Mouse (Mus musculus) E14TG2a.4 (cell line): ENCODE data around the gene Zfp746.

ENCODE experiments used
- H3K27me3 ChIP-seq: 2 replicates; pipeline ENCODE4 v1.6.1; 2014; ENCODE audit warnings: low read length, control low read depth; ENCODE audit not compliant: insufficient read depth
- H3K36me3 ChIP-seq: 2 replicates; pipeline ENCODE4 v1.6.1; 2014; ENCODE audit warnings: low read length, control low read depth; ENCODE audit not compliant: insufficient read depth
- H3K4me1 ChIP-seq: replicated peaks from 2 replicates; pipeline ENCODE4 v1.6.1; 2014; ENCODE audit warnings: low read depth, low read length, control low read depth
- H3K4me3 ChIP-seq: replicated peaks from 2 replicates; pipeline ENCODE4 v1.5.1; 2014; ENCODE audit warnings: mild to moderate bottlenecking, low read length
- H3K9me3 ChIP-seq: 2 replicates; pipeline ENCODE4 v1.6.1; 2014; ENCODE audit warnings: low read length, control low read depth
- CTCF ChIP-seq: conservative IDR thresholded peaks from 2 replicates; pipeline ENCODE4 v1.5.1; 2014; ENCODE audit warnings: low read length
- NANOG ChIP-seq: IDR thresholded peaks from 2 replicates; pipeline ENCODE4 v1.6.1; 2014; ENCODE audit warnings: borderline replicate concordance, low read length, mixed read lengths
- POU5F1 ChIP-seq: IDR thresholded peaks from 2 replicates; pipeline ENCODE4 v1.6.1; 2014; ENCODE audit warnings: low read length, borderline replicate concordance

Gene Zfp746

GRCm38 (mm10) chr6:48024330-48024993 is 61.9 kb downstream of the Zfp746 start:
- H3K4me3 ChIP-seq = peak overlapping the region; percentile 73
- H3K27me3 ChIP-seq = peaks cover 9% of the 10 kb centered on the region; the same call in 1 of the 2 replicates
- H3K9me3 ChIP-seq = peaks cover 63% of the 10 kb centered on the region
- peaks cover 67% of the 10 kb centered on the region for H3K36me3 ChIP-seq
- TF ChIP-seq CTCF = no peak
- TF ChIP-seq POU5F1 = peak; percentile 7; the same call in 1 of the 2 replicates
- no peak for TF ChIP-seq NANOG
- peaks cover 41% of the 10 kb centered on the region for H3K4me1 ChIP-seq

DNA sequence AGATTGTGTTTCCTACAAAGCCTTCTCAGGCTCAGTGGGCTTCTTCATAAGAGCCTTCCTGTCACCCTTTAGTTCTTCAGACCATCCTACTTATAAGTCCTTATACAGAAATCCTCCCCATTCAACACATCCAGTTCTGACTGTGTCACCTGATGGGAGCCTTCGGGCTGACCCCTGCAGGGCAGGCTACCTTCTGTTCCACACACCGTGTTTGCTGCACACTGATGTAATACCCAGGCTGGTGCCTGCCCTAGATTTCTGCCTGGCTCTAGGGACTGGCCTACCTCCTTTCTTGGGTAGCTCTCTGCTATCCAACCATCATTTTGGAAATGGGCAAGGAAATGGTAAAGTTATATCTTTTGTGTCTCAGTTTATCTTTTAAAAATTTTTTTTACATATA is 63.7 kb downstream of the Zfp746 start:
- no peak for TF ChIP-seq POU5F1
- no peak for TF ChIP-seq CTCF
- TF ChIP-seq NANOG = no peak
- H3K4me3 ChIP-seq = no peak overlapping the region
- peaks cover 53% of the 10 kb centered on the region for H3K36me3 ChIP-seq
- H3K27me3 ChIP-seq = peaks cover 9% of the 10 kb centered on the region; the same call in 1 of the 2 replicates
- peaks cover 31% of the 10 kb centered on the region for H3K4me1 ChIP-seq
- peaks cover 54% of the 10 kb centered on the region for H3K9me3 ChIP-seq

- peaks cover 9% of the 10 kb centered on the region; the same call in 1 of the 2 replicates for H3K27me3 ChIP-seq
- no peak overlapping the region for H3K4me3 ChIP-seq
- no peak for TF ChIP-seq NANOG
- no peak for TF ChIP-seq POU5F1
- no peak for TF ChIP-seq CTCF
- peaks cover 46% of the 10 kb centered on the region for H3K9me3 ChIP-seq
- peaks cover 43% of the 10 kb centered on the region for H3K36me3 ChIP-seq
- H3K4me1 ChIP-seq = peaks cover 34% of the 10 kb centered on the region
Measured at GRCm38 (mm10) chr6:48021678-48022077, 64.7 kb downstream of the Zfp746 start.

DNA sequence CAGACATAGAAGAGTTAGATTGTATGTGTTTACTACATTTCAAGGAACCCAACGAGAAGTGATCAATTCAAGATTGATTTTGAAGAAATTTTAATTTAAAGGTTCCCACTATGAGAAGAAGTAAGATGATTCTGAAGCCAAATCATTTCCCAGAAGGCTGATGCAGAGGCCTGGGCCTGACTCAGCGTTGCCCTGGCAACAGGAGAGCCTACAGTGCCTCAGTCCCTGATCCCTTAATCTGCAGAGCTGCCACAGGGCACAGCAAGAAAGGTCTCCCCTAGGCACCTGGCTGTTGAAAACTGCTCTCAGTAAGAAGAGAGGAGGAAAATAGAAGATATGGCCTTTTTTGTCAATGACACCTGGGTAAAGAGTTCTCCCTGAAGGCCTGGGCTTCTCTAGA is 66.4 kb downstream of the Zfp746 start:
- H3K4me3 ChIP-seq = no peak overlapping the region
- TF ChIP-seq NANOG (no peak), POU5F1 (no peak), CTCF (no peak)
- peaks cover 30% of the 10 kb centered on the region for H3K9me3 ChIP-seq
- peaks cover 26% of the 10 kb centered on the region for H3K36me3 ChIP-seq
- peaks cover 27% of the 10 kb centered on the region for H3K4me1 ChIP-seq
- H3K27me3 ChIP-seq = 0 out of 2 replicates have a peak, but pooled peaks cover 2% of the 10 kb centered on the region

DNA sequence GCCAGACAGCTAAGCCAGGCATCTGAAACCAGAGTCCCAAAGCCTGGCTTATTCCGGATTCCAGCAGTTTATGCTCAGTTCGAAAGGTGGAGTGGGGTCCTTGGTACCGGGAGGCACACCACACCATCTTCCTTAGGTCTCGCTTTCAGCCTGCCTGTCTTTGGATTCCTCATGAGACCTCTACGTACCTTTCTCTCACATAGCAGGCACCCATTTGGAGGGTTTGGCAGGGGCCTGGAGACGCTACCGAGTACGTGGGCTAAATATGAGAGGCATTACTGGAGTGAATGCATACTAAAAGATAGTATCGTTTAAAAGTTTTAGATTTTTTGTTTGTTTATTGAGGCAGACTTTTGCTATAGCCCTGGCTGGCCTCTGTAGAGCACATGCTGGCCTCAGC is 69.6 kb downstream of the Zfp746 start:
- H3K9me3 ChIP-seq = no peaks in the 10 kb centered on the region; the same call in 1 of the 2 replicates
- no peaks in the 10 kb centered on the region; the same call in 1 of the 2 replicates for H3K27me3 ChIP-seq
- no peak for TF ChIP-seq NANOG
- no peak for TF ChIP-seq POU5F1
- no peak for TF ChIP-seq CTCF
- 0 out of 2 replicates have a peak, but pooled peaks cover 4% of the 10 kb centered on the region for H3K36me3 ChIP-seq
- no peak overlapping the region for H3K4me3 ChIP-seq
- peaks cover 20% of the 10 kb centered on the region for H3K4me1 ChIP-seq

DNA sequence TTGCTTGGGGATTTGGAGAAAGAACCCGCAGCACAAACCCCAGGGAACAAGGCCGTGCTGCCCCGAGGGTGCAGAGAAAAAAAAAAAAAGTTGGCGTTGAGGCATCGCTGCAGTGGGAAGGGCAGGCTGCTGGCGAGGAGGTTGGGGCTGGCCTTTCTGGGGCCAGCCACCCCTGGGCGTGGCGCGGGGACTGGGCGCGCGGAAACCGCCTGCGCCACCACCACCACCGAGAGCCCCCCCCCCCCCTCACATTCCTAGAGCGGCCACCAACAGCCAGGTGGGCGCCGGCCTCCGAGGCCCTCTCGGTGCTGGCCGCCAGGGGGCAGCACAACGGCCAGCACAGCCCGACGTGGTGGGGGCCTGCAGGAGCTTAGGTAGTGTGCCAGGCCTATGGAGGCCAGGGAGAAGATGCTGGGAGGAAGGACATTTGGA is 70.3 kb downstream of the Zfp746 start:
- no peaks in the 10 kb centered on the region; the same call in 1 of the 2 replicates for H3K27me3 ChIP-seq
- H3K4me3 ChIP-seq = peak overlapping the region; percentile 69
- peaks cover 15% of the 10 kb centered on the region for H3K4me1 ChIP-seq
- 0 out of 2 replicates have a peak, but pooled peaks cover 4% of the 10 kb centered on the region for H3K36me3 ChIP-seq
- TF ChIP-seq CTCF (no peak; the same call in 1 of the 2 replicates), NANOG (no peak), POU5F1 (no peak)
- H3K9me3 ChIP-seq = no peaks in the 10 kb centered on the region
